Mouse (Mus musculus) forebrain, embryonic 15.5 days (tissue): ENCODE measurements around the gene Atp6v0a1. TPM values are rescaled to one million over a fixed set of nuclear protein-coding genes. Genes with fewer than 3 reads are reported as not detected.
"Not testable (repeated sequence)": the region's sequence is repeated elsewhere in the genome, so short reads cannot be mapped to it uniquely, and the experiment has no call there.

Source experiments
- ATAC-seq: fragments of 200-750 bp; cut with Nextera tagmentation; replicated peaks from 2 replicates; pipeline ENCODE4 v1.8.0; 2017; ENCODE audit warnings: mild to moderate bottlenecking, moderate TSS enrichment, moderate library complexity
- H3K27ac ChIP-seq: fragments of 300-500 bp; sonication (generic); replicated peaks from 2 replicates; pipeline ENCODE4 v1.5.1; 2015; ENCODE audit warnings: mild to moderate bottlenecking, inconsistent platforms
- H3K27me3 ChIP-seq: fragments of 300-500 bp; sonication (generic); 2 replicates; pipeline ENCODE4 v1.6.1; 2015; ENCODE audit warnings: inconsistent platforms
- H3K36me3 ChIP-seq: fragments of 300-500 bp; sonication (generic); 2 replicates; pipeline ENCODE4 v1.6.1; 2015; ENCODE audit warnings: mild to moderate bottlenecking, inconsistent platforms
- H3K4me1 ChIP-seq: fragments of 300-500 bp; sonication (generic); 2 replicates; pipeline ENCODE4 v1.6.1; 2015; ENCODE audit warnings: inconsistent platforms
- H3K4me2 ChIP-seq: fragments of 300-500 bp; sonication (generic); replicated peaks from 2 replicates; pipeline ENCODE4 v1.6.1; 2015; ENCODE audit warnings: mild to moderate bottlenecking, inconsistent platforms
- H3K4me3 ChIP-seq: fragments of 300-500 bp; sonication (generic); 2 replicates; pipeline ENCODE4 v1.5.1; 2015; ENCODE audit warnings: mild to moderate bottlenecking, inconsistent platforms
- H3K9ac ChIP-seq: fragments of 300-500 bp; sonication (generic); replicated peaks from 2 replicates; pipeline ENCODE4 v1.6.1; 2015; ENCODE audit warnings: mild to moderate bottlenecking, inconsistent platforms
- H3K9me3 ChIP-seq: fragments of 300-500 bp; sonication (generic); 2 replicates; pipeline ENCODE4 v1.6.1; 2016; ENCODE audit warnings: inconsistent platforms
- WGBS: fragments of 180-500 bp; shearing (Covaris S2); methylation state at CpG from one replicate; pipeline ENCODE4 v1.1.7; 2015; ENCODE audit warnings: mixed read lengths; 5-methylcytosine and 5-hydroxymethylcytosine counted together
- polyA plus RNA-seq: library from polyadenylated mRNA; unstranded; fragments of >200 nt; fragmentation: Nextera tagmentation; extraction: Ambion mirVana; gene quantifications from 2 replicates; pipeline ENCODE4 v1.2.1, GENCODE M21; 2015

Atp6v0a1 gene
- polyA plus RNA-seq, 1 experiment from 2014 or later, result 84.3 TPM

GRCm38 (mm10) chr11:100983778-100984131 lies 25.5 kb upstream of the Atp6v0a1 start:
- 81% methylated on average over 7 of the region's 7 CpGs for WGBS
- Histone ChIP-seq H3K9ac (no peak overlapping the region), H3K4me1 (peaks cover 5% of the 10 kb centered on the region), H3K27me3 (peaks cover 8% of the 10 kb centered on the region; the same call in 1 of the 2 replicates), H3K27ac (no peak overlapping the region), H3K4me2 (no peak overlapping the region), H3K4me3 (no peak overlapping the region), H3K36me3 (no peaks in the 10 kb centered on the region), H3K9me3 (no peaks in the 10 kb centered on the region)
- no peak for ATAC-seq

GRCm38 (mm10) chr11:100985607-100986006 lies 23.6 kb upstream of the Atp6v0a1 start:
- Histone ChIP-seq H3K27me3 (peaks cover 5% of the 10 kb centered on the region; the same call in 1 of the 2 replicates), H3K9me3 (no peaks in the 10 kb centered on the region), H3K9ac (no peak overlapping the region), H3K4me2 (no peak overlapping the region), H3K4me3 (no peak overlapping the region), H3K27ac (no peak overlapping the region), H3K36me3 (no peaks in the 10 kb centered on the region), H3K4me1 (peaks cover 5% of the 10 kb centered on the region)
- WGBS, result 47% methylated on average over 3 of the region's 3 CpGs
- ATAC-seq, result no peak

GRCm38 (mm10) chr11:100988674-100989073 lies 20.6 kb upstream of the Atp6v0a1 start:
- Histone ChIP-seq H3K27ac (no peak overlapping the region), H3K9me3 (no peaks in the 10 kb centered on the region), H3K4me3 (no peak overlapping the region), H3K9ac (no peak overlapping the region), H3K4me1 (no peaks in the 10 kb centered on the region), H3K36me3 (no peaks in the 10 kb centered on the region), H3K4me2 (no peak overlapping the region), H3K27me3 (no peaks in the 10 kb centered on the region)
- no peak for ATAC-seq
- 84% methylated on average over 3 of the region's 3 CpGs for WGBS

GRCm38 (mm10) chr11:100989666-100990065 lies 19.6 kb upstream of the Atp6v0a1 start:
- H3K4me3 ChIP-seq, result no peak overlapping the region
- H3K36me3 ChIP-seq, result no peaks in the 10 kb centered on the region
- no peak overlapping the region for H3K9ac ChIP-seq
- no peak overlapping the region for H3K27ac ChIP-seq
- H3K27me3 ChIP-seq, result no peaks in the 10 kb centered on the region
- H3K4me2 ChIP-seq, result no peak overlapping the region
- no peaks in the 10 kb centered on the region for H3K9me3 ChIP-seq
- no peak for ATAC-seq
- 69% methylated on average over 2 of the region's 2 CpGs for WGBS
- no peaks in the 10 kb centered on the region for H3K4me1 ChIP-seq

GRCm38 (mm10) chr11:100991027-100991534 lies 18.2 kb upstream of the Atp6v0a1 start:
- no peak for ATAC-seq
- no peaks in the 10 kb centered on the region for H3K4me1 ChIP-seq
- no peak overlapping the region for H3K4me3 ChIP-seq
- H3K27ac ChIP-seq, result no peak overlapping the region
- H3K27me3 ChIP-seq, result no peaks in the 10 kb centered on the region
- H3K9ac ChIP-seq, result no peak overlapping the region
- no peaks in the 10 kb centered on the region for H3K36me3 ChIP-seq
- 29% methylated on average over 6 of the region's 6 CpGs for WGBS
- no peaks in the 10 kb centered on the region for H3K9me3 ChIP-seq
- no peak overlapping the region for H3K4me2 ChIP-seq

- H3K9ac ChIP-seq, result no peak overlapping the region
- H3K9me3 ChIP-seq, result no peaks in the 10 kb centered on the region
- H3K4me2 ChIP-seq, result no peak overlapping the region
- H3K36me3 ChIP-seq, result no peaks in the 10 kb centered on the region
- no peaks in the 10 kb centered on the region for H3K4me1 ChIP-seq
- no peak for ATAC-seq
- H3K27me3 ChIP-seq, result no peaks in the 10 kb centered on the region
- 66% methylated on average over 2 of the region's 2 CpGs for WGBS
- H3K4me3 ChIP-seq, result no peak overlapping the region
- H3K27ac ChIP-seq, result no peak overlapping the region
Observed at GRCm38 (mm10) chr11:100993437-100993836, 15.8 kb upstream of the Atp6v0a1 start.

- no peak overlapping the region for H3K27ac ChIP-seq
- H3K4me1 ChIP-seq, result no peaks in the 10 kb centered on the region
- H3K4me3 ChIP-seq, result no peak overlapping the region
- H3K9me3 ChIP-seq, result no peaks in the 10 kb centered on the region
- no peak overlapping the region for H3K9ac ChIP-seq
- no peak overlapping the region for H3K4me2 ChIP-seq
- no peaks in the 10 kb centered on the region for H3K27me3 ChIP-seq
- ATAC-seq, result no peak
- WGBS, result 65% methylated on average over 9 of the region's 9 CpGs
- H3K36me3 ChIP-seq, result no peaks in the 10 kb centered on the region
Observed at GRCm38 (mm10) chr11:100994233-100994632, 15.0 kb upstream of the Atp6v0a1 start.

GRCm38 (mm10) chr11:100994655-100995054 lies 14.6 kb upstream of the Atp6v0a1 start:
- Histone ChIP-seq H3K36me3 (no peaks in the 10 kb centered on the region), H3K27ac (no peak overlapping the region), H3K4me1 (no peaks in the 10 kb centered on the region), H3K9me3 (no peaks in the 10 kb centered on the region), H3K9ac (no peak overlapping the region), H3K4me2 (no peak overlapping the region), H3K27me3 (no peaks in the 10 kb centered on the region), H3K4me3 (no peak overlapping the region)
- ATAC-seq, result no peak
- WGBS, result 76% methylated on average over 5 of the region's 5 CpGs

GRCm38 (mm10) chr11:100996501-100996900 lies 12.8 kb upstream of the Atp6v0a1 start:
- H3K4me1 ChIP-seq, result no peaks in the 10 kb centered on the region
- no peaks in the 10 kb centered on the region for H3K27me3 ChIP-seq
- H3K9ac ChIP-seq, result no peak overlapping the region
- no peak overlapping the region for H3K4me2 ChIP-seq
- no peak overlapping the region for H3K27ac ChIP-seq
- H3K36me3 ChIP-seq, result no peaks in the 10 kb centered on the region
- H3K4me3 ChIP-seq, result no peak overlapping the region
- ATAC-seq, result no peak
- H3K9me3 ChIP-seq, result no peaks in the 10 kb centered on the region
- 89% methylated on average over 4 of the region's 4 CpGs for WGBS

GRCm38 (mm10) chr11:100998836-100999235 lies 10.4 kb upstream of the Atp6v0a1 start:
- 83% methylated on average over 2 of the region's 2 CpGs for WGBS
- no peak overlapping the region for H3K4me3 ChIP-seq
- H3K36me3 ChIP-seq, result no peaks in the 10 kb centered on the region
- no peaks in the 10 kb centered on the region for H3K4me1 ChIP-seq
- H3K27ac ChIP-seq, result no peak overlapping the region
- H3K27me3 ChIP-seq, result no peaks in the 10 kb centered on the region
- H3K9me3 ChIP-seq, result no peaks in the 10 kb centered on the region
- no peak overlapping the region for H3K4me2 ChIP-seq
- H3K9ac ChIP-seq, result no peak overlapping the region
- ATAC-seq, result no peak

- Histone ChIP-seq H3K27ac (no peak overlapping the region), H3K27me3 (no peaks in the 10 kb centered on the region), H3K9me3 (no peaks in the 10 kb centered on the region), H3K4me3 (no peak overlapping the region), H3K9ac (no peak overlapping the region), H3K4me2 (no peak overlapping the region), H3K36me3 (no peaks in the 10 kb centered on the region), H3K4me1 (no peaks in the 10 kb centered on the region)
- 72% methylated on average over 3 of the region's 3 CpGs for WGBS
- ATAC-seq, result no peak
Observed at GRCm38 (mm10) chr11:100999254-100999653, 10.0 kb upstream of the Atp6v0a1 start.

GRCm38 (mm10) chr11:101001875-101002552 lies 7.2 kb upstream of the Atp6v0a1 start:
- H3K27me3 ChIP-seq, ATAC-seq, H3K9me3 ChIP-seq, H3K4me1 ChIP-seq, H3K4me2 ChIP-seq, H3K4me3 ChIP-seq, H3K27ac ChIP-seq, H3K36me3 ChIP-seq, H3K9ac ChIP-seq: not testable (repeated sequence)
- 69% methylated on average over 5 of the region's 6 CpGs for WGBS
